Mouse (Mus musculus) limb, embryonic 14.5 days (tissue): Measurements from ENCODE around the gene Cish. TPM values are rescaled to one million over a fixed set of nuclear protein-coding genes. Genes with fewer than 3 reads are reported as not detected.

Experiments used
- ATAC-seq: fragments of 200-750 bp; cut with Nextera tagmentation; 2 replicates; pipeline ENCODE4 v1.8.0; 2017; ENCODE audit warnings: low read depth, moderate number of reproducible peaks, moderate TSS enrichment; ENCODE audit not compliant: low FRiP score
- DNase-seq: peaks from one replicate; pipeline ENCODE4 v3.0.0-alpha.2; 2015; ENCODE audit warnings: low spot score
- H3K27ac ChIP-seq: fragments of 300-500 bp; sonication (generic); replicated peaks from 2 replicates; pipeline ENCODE4 v1.5.1; 2014; ENCODE audit warnings: low read depth, mild to moderate bottlenecking, low read length, moderate library complexity, mixed read lengths
- H3K27me3 ChIP-seq: fragments of 300-500 bp; sonication (generic); 2 replicates; pipeline ENCODE4 v1.6.1; 2014; ENCODE audit warnings: low read length, mixed read lengths; ENCODE audit not compliant: control insufficient read depth, insufficient read depth
- H3K36me3 ChIP-seq: fragments of 300-500 bp; sonication (generic); 2 replicates; pipeline ENCODE4 v1.6.1; 2014; ENCODE audit warnings: mild to moderate bottlenecking, low read length, moderate library complexity, mixed read lengths; ENCODE audit not compliant: control insufficient read depth, insufficient read depth
- H3K4me1 ChIP-seq: fragments of 300-500 bp; sonication (generic); 2 replicates; pipeline ENCODE4 v1.6.1; 2014; ENCODE audit warnings: antibody characterized with exemption, low read length, mixed read lengths; ENCODE audit not compliant: control insufficient read depth, insufficient read depth
- H3K4me2 ChIP-seq: fragments of 300-500 bp; sonication (generic); replicated peaks from 2 replicates; pipeline ENCODE4 v1.6.1; 2014; ENCODE audit warnings: low read depth, mild to moderate bottlenecking, low read length, moderate library complexity; ENCODE audit not compliant: severe bottlenecking
- H3K4me3 ChIP-seq: fragments of 300-500 bp; sonication (generic); replicated peaks from 2 replicates; pipeline ENCODE4 v1.5.1; 2014; ENCODE audit warnings: low read length
- H3K9ac ChIP-seq: fragments of 300-500 bp; sonication (generic); 2 replicates; pipeline ENCODE4 v1.6.1; 2014; ENCODE audit warnings: mild to moderate bottlenecking, low read depth, low read length, moderate library complexity; ENCODE audit not compliant: severe bottlenecking
- H3K9me3 ChIP-seq: fragments of 300-500 bp; sonication (generic); 2 replicates; pipeline ENCODE4 v1.6.1; 2016; ENCODE audit warnings: low read length; ENCODE audit not compliant: control insufficient read depth
- POLR2A ChIP-seq: fragments of 200-500 bp; IDR thresholded peaks from 2 replicates; pipeline ENCODE4 v1.8.0; 2012; ENCODE audit warnings: inconsistent platforms, mild to moderate bottlenecking, moderate library complexity, borderline replicate concordance; ENCODE audit not compliant: insufficient read depth, insufficient read length; ENCODE audit errors: extremely low read depth
- WGBS: fragments of 180-500 bp; shearing (Covaris S2); extraction: QIAGEN DNeasy Blood & Tissue Kit; methylation state at CpG from one replicate; pipeline ENCODE4 v1.1.7; 2014; 5-methylcytosine and 5-hydroxymethylcytosine counted together
- polyA plus RNA-seq, 2 experiments: library from polyadenylated mRNA; depleted of rRNA in 1 of 2; stranded (reverse) in 1 of 2; unstranded in 1 of 2; fragments of >200 nt; fragmentation: Nextera tagmentation in 1 of 2; extraction: Ambion mirVana in 1 of 2; gene quantifications; 2 replicates each; pipeline versions ENCODE4 v1.2.1 to v1.2.3; 2012 to 2014

The Cish gene
- polyA plus RNA-seq, 2 experiments = 5.6 to 8.4 TPM

DNA sequence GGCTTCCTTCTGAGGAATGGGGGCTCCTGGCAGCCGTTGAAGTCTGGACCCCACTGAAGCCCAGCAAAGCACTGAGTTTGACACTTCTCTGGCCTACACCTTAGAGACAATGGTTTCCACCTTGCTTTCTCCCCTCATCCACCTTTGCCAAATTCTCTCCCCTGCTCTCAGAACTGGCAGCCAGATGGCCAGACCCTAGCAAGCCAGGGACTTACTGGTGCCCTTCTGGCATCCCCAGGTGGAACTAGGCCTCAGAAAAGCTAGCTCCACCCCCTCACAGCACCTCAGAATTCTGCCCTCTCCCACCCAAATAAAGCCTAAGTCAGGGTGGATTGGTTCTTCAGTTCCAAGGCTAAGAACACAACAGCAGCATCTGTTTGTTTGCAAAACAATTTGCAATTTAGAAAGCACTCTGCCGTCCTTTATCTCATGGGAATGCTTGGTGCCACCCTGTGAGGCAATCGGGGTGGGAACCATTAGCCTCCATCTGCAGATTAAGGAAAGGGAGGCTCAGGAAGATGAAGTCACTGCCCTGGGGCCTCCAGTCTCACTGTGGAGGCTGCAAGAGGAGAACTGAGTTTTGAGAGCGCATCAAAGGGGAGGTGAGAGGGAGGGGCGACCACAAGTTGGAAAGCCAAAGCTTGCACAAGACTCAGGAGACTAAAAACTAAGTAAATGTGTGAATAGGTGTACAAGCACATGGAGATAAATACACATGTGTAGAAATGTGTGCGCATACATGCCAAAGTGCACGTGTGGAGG is 24.5 kb upstream of the Cish start:
- H3K4me3 ChIP-seq = no peak overlapping the region
- no peaks in the 10 kb centered on the region for H3K9me3 ChIP-seq
- DNase-seq (no peak), ATAC-seq (no peak)
- no peak overlapping the region for H3K4me2 ChIP-seq
- no peak overlapping the region for H3K9ac ChIP-seq
- H3K36me3 ChIP-seq = no peaks in the 10 kb centered on the region
- H3K27ac ChIP-seq = no peak overlapping the region
- 77% methylated on average over 7 of the region's 7 CpGs for WGBS
- TF ChIP-seq POLR2A = no peak
- H3K27me3 ChIP-seq = no peaks in the 10 kb centered on the region
- no peaks in the 10 kb centered on the region for H3K4me1 ChIP-seq

DNA sequence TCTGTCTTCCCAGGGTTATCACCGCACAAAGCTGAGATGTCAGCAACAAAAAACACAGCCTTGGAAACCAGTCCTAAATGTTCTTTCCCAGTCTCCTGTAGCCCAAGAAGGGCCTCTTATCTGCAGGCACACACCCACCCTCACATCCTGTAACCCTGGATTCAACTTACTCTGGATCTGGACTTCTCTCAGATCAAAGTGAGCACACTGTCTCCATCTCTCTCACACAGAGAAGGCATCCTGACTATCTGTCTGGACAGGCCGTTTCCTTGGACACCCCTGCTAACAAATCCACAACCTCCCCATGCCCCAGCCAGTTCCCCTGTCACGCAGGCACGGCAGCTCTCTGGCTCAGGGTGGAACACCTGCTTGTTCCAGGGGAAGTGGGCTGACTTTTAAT is 23.5 kb upstream of the Cish start:
- ATAC-seq = no peak
- no peaks in the 10 kb centered on the region for H3K36me3 ChIP-seq
- no peak for DNase-seq
- 51% methylated on average over 4 of the region's 4 CpGs for WGBS
- no peak overlapping the region for H3K4me2 ChIP-seq
- H3K9me3 ChIP-seq = no peaks in the 10 kb centered on the region
- TF ChIP-seq POLR2A = no peak
- H3K27me3 ChIP-seq = no peaks in the 10 kb centered on the region
- H3K4me3 ChIP-seq = no peak overlapping the region
- no peak overlapping the region for H3K9ac ChIP-seq
- H3K27ac ChIP-seq = no peak overlapping the region
- H3K4me1 ChIP-seq = no peaks in the 10 kb centered on the region

GRCm38 (mm10) chr9:107273184-107273583 is 22.6 kb upstream of the Cish start:
- Histone ChIP-seq H3K9me3 (no peaks in the 10 kb centered on the region), H3K27ac (no peak overlapping the region), H3K9ac (no peak overlapping the region), H3K4me1 (no peaks in the 10 kb centered on the region), H3K27me3 (no peaks in the 10 kb centered on the region), H3K4me2 (no peak overlapping the region), H3K36me3 (no peaks in the 10 kb centered on the region), H3K4me3 (no peak overlapping the region)
- DNase-seq = no peak
- ATAC-seq = no peak
- TF ChIP-seq POLR2A = no peak
- 67% methylated on average over 10 of the region's 10 CpGs for WGBS

- DNase-seq = no peak
- H3K4me1 ChIP-seq = peaks cover 9% of the 10 kb centered on the region
- no peak overlapping the region for H3K27ac ChIP-seq
- H3K9me3 ChIP-seq = no peaks in the 10 kb centered on the region
- no peak for ATAC-seq
- 43% methylated on average over 6 of the region's 6 CpGs for WGBS
- no peak overlapping the region for H3K9ac ChIP-seq
- no peak for TF ChIP-seq POLR2A
- H3K4me2 ChIP-seq = no peak overlapping the region
- H3K27me3 ChIP-seq = no peaks in the 10 kb centered on the region
- no peak overlapping the region for H3K4me3 ChIP-seq
- no peaks in the 10 kb centered on the region for H3K36me3 ChIP-seq
Measured at GRCm38 (mm10) chr9:107274751-107275150, 21.1 kb upstream of the Cish start.

- no peaks in the 10 kb centered on the region for H3K36me3 ChIP-seq
- 85% methylated on average over 5 of the region's 5 CpGs for WGBS
- peaks cover 14% of the 10 kb centered on the region for H3K4me1 ChIP-seq
- no peak for DNase-seq
- no peaks in the 10 kb centered on the region for H3K9me3 ChIP-seq
- no peak overlapping the region for H3K9ac ChIP-seq
- no peak overlapping the region for H3K4me2 ChIP-seq
- no peak for TF ChIP-seq POLR2A
- ATAC-seq = no peak
- no peaks in the 10 kb centered on the region for H3K27me3 ChIP-seq
- no peak overlapping the region for H3K4me3 ChIP-seq
- H3K27ac ChIP-seq = no peak overlapping the region
Measured at GRCm38 (mm10) chr9:107275710-107276109, 20.1 kb upstream of the Cish start.

DNA sequence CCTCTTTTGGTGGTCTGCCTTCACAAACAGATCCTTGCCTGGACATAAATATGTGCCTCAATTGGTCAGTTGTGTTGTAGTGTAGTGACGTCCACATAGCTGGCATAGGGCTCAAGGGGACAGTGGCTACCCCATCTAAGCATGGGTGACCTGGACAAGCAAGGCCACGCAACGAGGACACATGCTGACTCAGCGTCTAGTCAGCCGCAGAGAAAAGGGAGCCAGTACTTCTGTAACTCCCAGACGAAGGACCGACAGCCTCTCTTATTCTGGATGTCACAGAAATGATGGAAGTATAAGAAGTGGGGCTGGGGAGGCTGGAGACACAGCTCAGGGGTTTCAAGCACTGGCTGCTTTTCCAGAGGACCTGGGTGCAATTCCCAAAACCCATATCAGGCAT is 18.2 kb upstream of the Cish start:
- DNase-seq = no peak
- no peak for TF ChIP-seq POLR2A
- Histone ChIP-seq H3K9me3 (no peaks in the 10 kb centered on the region), H3K9ac (no peak overlapping the region), H3K27me3 (no peaks in the 10 kb centered on the region), H3K4me1 (peaks cover 14% of the 10 kb centered on the region), H3K4me3 (no peak overlapping the region), H3K27ac (no peak overlapping the region), H3K36me3 (no peaks in the 10 kb centered on the region), H3K4me2 (no peak overlapping the region)
- WGBS = 81% methylated on average over 7 of the region's 7 CpGs
- ATAC-seq = no peak
